In genomic region chr10:91319442-91320112, GRCm38 (mm10) we compare ENCODE assay signal across 22 mouse cellular contexts.
DNase-seq lines count a peak whose midpoint lies in the region; ATAC-seq lines count a peak whose summit lies in the region.
"Had no signal": no experiment of that assay in that cellular context is flagged by ENCODE, and none has a peak within 500 bp of the region (broad histone marks: within the 10 kb centered on the region; RNA-seq: fewer than 3 reads in every experiment).

No protein-coding gene starts in this region.

- ATAC-seq in heart, embryonic 13.5 days (ENCODE audit: extremely low read depth, insufficient number of reproducible peaks, low FRiP score, low TSS enrichment) = peak; percentile 42
- ATAC-seq in kidney, embryonic 15.5 days (replicated peaks; ENCODE audit: low FRiP score) = peak; percentile 74
- 0 out of 2 replicates have a peak, but pooled peaks have one; percentile 30 for ATAC-seq in midbrain, embryonic 13.5 days
- no peak for ATAC-seq in midbrain, embryonic 16.5 days
- peak; percentile 33; the same call in 1 of the 2 replicates for ATAC-seq in neural tube, embryonic 12.5 days (ENCODE audit: low FRiP score, low read depth)
- ATAC-seq: inflammation-experienced regulatory T-cells, adult 6 months; midbrain, embryonic 15.5 days had no signal

- H3K4me3 ChIP-seq in heart, embryonic 13.5 days = no peak overlapping the region
- H3K4me3 ChIP-seq in kidney, embryonic 15.5 days (replicated peaks) = no peak overlapping the region
- H3K4me3 ChIP-seq in midbrain, embryonic 13.5 days (replicated peaks) = no peak overlapping the region
- no peak overlapping the region for H3K4me3 ChIP-seq in midbrain, embryonic 16.5 days (ENCODE audit: low read depth, low read length)
- H3K4me3 ChIP-seq in neural tube, embryonic 12.5 days = no peak overlapping the region
- H3K4me3 ChIP-seq: forebrain, embryonic 12.5 days; limb, embryonic 13.5 days; midbrain, embryonic 15.5 days had no signal

- H3K9me3 ChIP-seq in heart, embryonic 13.5 days = no peaks in the 10 kb centered on the region
- H3K9me3 ChIP-seq in kidney, embryonic 15.5 days (replicated peaks) = no peaks in the 10 kb centered on the region
- H3K9me3 ChIP-seq in midbrain, embryonic 13.5 days = no peaks in the 10 kb centered on the region
- H3K9me3 ChIP-seq in midbrain, embryonic 16.5 days (replicated peaks; ENCODE audit: control insufficient read depth, low read length, poor library complexity, severe bottlenecking) = no peaks in the 10 kb centered on the region
- no peaks in the 10 kb centered on the region for H3K9me3 ChIP-seq in neural tube, embryonic 12.5 days
- H3K9me3 ChIP-seq: forebrain, embryonic 12.5 days; limb, embryonic 13.5 days; midbrain, embryonic 15.5 days had no signal

- no peaks in the 10 kb centered on the region; the same call in 1 of the 2 replicates for H3K4me1 ChIP-seq in heart, embryonic 13.5 days
- H3K4me1 ChIP-seq in kidney, embryonic 15.5 days = peaks cover 2% of the 10 kb centered on the region; the same call in 1 of the 2 replicates
- H3K4me1 ChIP-seq in midbrain, embryonic 13.5 days (replicated peaks) = no peaks in the 10 kb centered on the region
- no peaks in the 10 kb centered on the region for H3K4me1 ChIP-seq in midbrain, embryonic 16.5 days (ENCODE audit: control insufficient read depth, insufficient read depth, low read length)
- no peaks in the 10 kb centered on the region for H3K4me1 ChIP-seq in neural tube, embryonic 12.5 days
- H3K4me1 ChIP-seq: forebrain, embryonic 12.5 days; limb, embryonic 13.5 days; midbrain, embryonic 15.5 days had no signal

- DNase-seq in heart, postnatal 25 days (ENCODE audit: low spot score) = no peak
- DNase-seq in kidney, postnatal 14 days = no peak
- DNase-seq in spleen, postnatal 10 days (ENCODE audit: low spot score in 2 of 2) = no peak
- DNase-seq: adrenal gland, postnatal 10 days; B cell, adult 2 months; cerebellum, adult 11 months; cerebellum, postnatal 25 days; gastrocnemius, postnatal 14 days; kidney, postnatal 4 days; lung, adult 18-20 months; lung, postnatal 4 days; spleen, adult 18-20 months; thymus, postnatal 36 days had no signal

- H3K36me3 ChIP-seq in heart, embryonic 13.5 days = no peaks in the 10 kb centered on the region
- H3K36me3 ChIP-seq in kidney, embryonic 15.5 days = no peaks in the 10 kb centered on the region
- H3K36me3 ChIP-seq in midbrain, embryonic 13.5 days = no peaks in the 10 kb centered on the region
- H3K36me3 ChIP-seq in midbrain, embryonic 16.5 days (ENCODE audit: control insufficient read depth, insufficient read depth, low read length) = no peaks in the 10 kb centered on the region
- H3K36me3 ChIP-seq in neural tube, embryonic 12.5 days = no peaks in the 10 kb centered on the region
- H3K36me3 ChIP-seq: forebrain, embryonic 12.5 days; limb, embryonic 13.5 days; midbrain, embryonic 15.5 days had no signal

- WGBS in heart, embryonic 13.5 days = 74% methylated on average over 10 of the region's 10 CpGs
- WGBS in kidney, embryonic 15.5 days = 70% methylated on average over 10 of the region's 10 CpGs
- 90% methylated on average over 10 of the region's 10 CpGs for WGBS in midbrain, embryonic 13.5 days
- WGBS in midbrain, embryonic 16.5 days = 85% methylated on average over 10 of the region's 10 CpGs
- WGBS in neural tube, embryonic 12.5 days = 90% methylated on average over 10 of the region's 10 CpGs

- no peak overlapping the region for H3K9ac ChIP-seq in heart, embryonic 13.5 days
- no peak overlapping the region for H3K9ac ChIP-seq in kidney, embryonic 15.5 days
- no peak overlapping the region for H3K9ac ChIP-seq in midbrain, embryonic 13.5 days (replicated peaks)
- no peak overlapping the region for H3K9ac ChIP-seq in midbrain, embryonic 16.5 days (ENCODE audit: low read depth, low read length)
- no peak overlapping the region for H3K9ac ChIP-seq in neural tube, embryonic 12.5 days
- H3K9ac ChIP-seq: forebrain, embryonic 12.5 days; limb, embryonic 13.5 days; midbrain, embryonic 15.5 days had no signal

- H3K27me3 ChIP-seq in heart, embryonic 13.5 days (replicated peaks) = no peaks in the 10 kb centered on the region
- no peaks in the 10 kb centered on the region for H3K27me3 ChIP-seq in kidney, embryonic 15.5 days
- H3K27me3 ChIP-seq in midbrain, embryonic 13.5 days = no peaks in the 10 kb centered on the region
- no peaks in the 10 kb centered on the region for H3K27me3 ChIP-seq in midbrain, embryonic 16.5 days (ENCODE audit: control insufficient read depth, insufficient read depth, low read depth, low read length)
- H3K27me3 ChIP-seq in neural tube, embryonic 12.5 days (replicated peaks) = no peaks in the 10 kb centered on the region
- H3K27me3 ChIP-seq: forebrain, embryonic 12.5 days; limb, embryonic 13.5 days; midbrain, embryonic 15.5 days had no signal

- intact Hi-C loops in heart, postnatal 25 days (cut with DNase I) = loop anchor here (10.0 kb wide), 1 partner anchor 115 kb away; no protein-coding TSS in a partner anchor

- H3K27ac ChIP-seq in heart, embryonic 13.5 days (replicated peaks) = no peak overlapping the region
- no peak overlapping the region for H3K27ac ChIP-seq in kidney, embryonic 15.5 days
- no peak overlapping the region for H3K27ac ChIP-seq in midbrain, embryonic 13.5 days
- no peak overlapping the region for H3K27ac ChIP-seq in midbrain, embryonic 16.5 days (ENCODE audit: low read length)
- no peak overlapping the region for H3K27ac ChIP-seq in neural tube, embryonic 12.5 days
- H3K27ac ChIP-seq: forebrain, embryonic 12.5 days; limb, embryonic 13.5 days; midbrain, embryonic 15.5 days had no signal

- no peak overlapping the region for H3K4me2 ChIP-seq in heart, embryonic 13.5 days
- H3K4me2 ChIP-seq in kidney, embryonic 15.5 days = no peak overlapping the region
- no peak overlapping the region for H3K4me2 ChIP-seq in midbrain, embryonic 13.5 days (replicated peaks)
- no peak overlapping the region for H3K4me2 ChIP-seq in midbrain, embryonic 16.5 days (ENCODE audit: low read length)
- H3K4me2 ChIP-seq in neural tube, embryonic 12.5 days (replicated peaks) = no peak overlapping the region
- H3K4me2 ChIP-seq: forebrain, embryonic 12.5 days; limb, embryonic 13.5 days; midbrain, embryonic 15.5 days had no signal
